9 mouse cellular contexts compared by ENCODE assay signal in the genomic region with DNA sequence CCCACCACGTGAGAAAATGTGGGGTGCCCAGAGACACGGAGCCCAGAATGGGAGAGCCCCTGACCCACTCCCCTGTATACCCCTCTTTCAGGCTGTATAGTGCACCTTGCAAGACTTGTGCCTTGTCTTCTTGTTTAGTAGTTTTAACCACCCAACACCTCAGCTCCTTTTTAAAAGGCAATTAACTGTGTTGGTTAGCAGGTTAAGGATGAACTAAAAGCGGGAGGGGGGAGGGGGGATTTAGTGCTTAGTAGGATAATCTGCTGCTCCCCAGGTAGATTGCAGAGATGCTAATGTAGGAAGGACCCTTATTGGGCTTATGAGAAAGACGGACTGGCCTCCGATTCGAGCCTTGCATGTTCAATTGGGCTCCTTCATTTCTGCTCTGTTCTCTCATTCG. TPM values are rescaled to one million over a fixed set of nuclear protein-coding genes. Genes with fewer than 3 reads are reported as not detected.
DNase-seq lines count a peak whose midpoint lies in the region; ATAC-seq and TF ChIP-seq lines count a peak whose summit lies in the region.
"Had no signal": no experiment of that assay in that cellular context is flagged by ENCODE, and none has a peak within 500 bp of the region (broad histone marks: within the 10 kb centered on the region; RNA-seq: fewer than 3 reads in every experiment).

No protein-coding gene starts in this region.

- no peaks in the 10 kb centered on the region for H3K9me3 ChIP-seq in forebrain, embryonic 13.5 days (replicated peaks)
- H3K9me3 ChIP-seq in limb, embryonic 12.5 days, result no peaks in the 10 kb centered on the region
- no peaks in the 10 kb centered on the region for H3K9me3 ChIP-seq in stomach, embryonic 14.5 days (ENCODE audit: control insufficient read depth, low read depth, low read length)

- intact Hi-C loops in left cerebral cortex, postnatal 4 days (cut with DNase I), result loop anchor here (5.0 kb wide), 2 partner anchors 629 to 699 kb away; no protein-coding TSS in a partner anchor

- H3K27ac ChIP-seq in layer of hippocampus, adult 2 months, result peak overlapping the region; percentile 83
- H3K27ac ChIP-seq in forebrain, embryonic 13.5 days, result no peak overlapping the region
- no peak overlapping the region for H3K27ac ChIP-seq in limb, embryonic 12.5 days
- H3K27ac ChIP-seq in stomach, embryonic 14.5 days (ENCODE audit: low read length), result no peak overlapping the region

- peak overlapping the region; percentile 58 for H3K4me3 ChIP-seq in layer of hippocampus, adult 2 months
- peak overlapping the region; percentile 43 for H3K4me3 ChIP-seq in forebrain, embryonic 13.5 days
- H3K4me3 ChIP-seq in limb, embryonic 12.5 days (replicated peaks), result peak overlapping the region; percentile 37; the same call in 1 of the 2 replicates
- H3K4me3 ChIP-seq in stomach, embryonic 14.5 days (ENCODE audit: low read depth, low read length), result peak overlapping the region; percentile 26

- H3K4me2 ChIP-seq in forebrain, embryonic 13.5 days, result peak overlapping the region; percentile 64
- H3K4me2 ChIP-seq in limb, embryonic 12.5 days, result peak overlapping the region; percentile 60
- peak overlapping the region; percentile 56 for H3K4me2 ChIP-seq in stomach, embryonic 14.5 days (replicated peaks; ENCODE audit: low read depth, low read length)

- no peak for TF ChIP-seq CTCF in layer of hippocampus, adult 2 months (conservative IDR thresholded peaks at IDR 0.05)

- no peak for DNase-seq in layer of hippocampus, adult 2 months (ENCODE audit: low spot score in 2 of 2)
- no peak for DNase-seq in layer of hippocampus, adult 11-12 months (ENCODE audit: low spot score)
- no peak for DNase-seq in left cerebral cortex, postnatal 4 days
- no peak for DNase-seq in cerebellum, postnatal 10 days
- DNase-seq: lung, adult 18-20 months had no signal

- H3K9ac ChIP-seq in forebrain, embryonic 13.5 days, result no peak overlapping the region
- H3K9ac ChIP-seq in limb, embryonic 12.5 days (replicated peaks), result no peak overlapping the region
- H3K9ac ChIP-seq in stomach, embryonic 14.5 days (replicated peaks; ENCODE audit: low read depth, low read length), result no peak overlapping the region

- under 1% methylated on average over 7 of the region's 7 CpGs for WGBS in forebrain, embryonic 13.5 days
- 11% methylated on average over 7 of the region's 7 CpGs for WGBS in limb, embryonic 12.5 days
- 11% methylated on average over 7 of the region's 7 CpGs for WGBS in stomach, embryonic 14.5 days

- ATAC-seq in forebrain, embryonic 13.5 days, result peak; percentile 22; the same call in 1 of the 2 replicates
- ATAC-seq in limb, embryonic 12.5 days (ENCODE audit: insufficient number of reproducible peaks, insufficient read depth, low FRiP score, low TSS enrichment, low read depth), result no peak
- ATAC-seq in stomach, embryonic 14.5 days (ENCODE audit: insufficient number of reproducible peaks, insufficient read depth, low FRiP score, low read depth), result no peak

- H3K27me3 ChIP-seq in forebrain, embryonic 13.5 days, result peaks cover 40% of the 10 kb centered on the region
- H3K27me3 ChIP-seq in limb, embryonic 12.5 days, result peaks cover 39% of the 10 kb centered on the region
- peaks cover 14% of the 10 kb centered on the region; the same call in 1 of the 2 replicates for H3K27me3 ChIP-seq in stomach, embryonic 14.5 days (ENCODE audit: control insufficient read depth, insufficient read depth, low read length)

- H3K4me1 ChIP-seq in forebrain, embryonic 13.5 days, result peaks cover 12% of the 10 kb centered on the region; the same call in 1 of the 2 replicates
- H3K4me1 ChIP-seq in limb, embryonic 12.5 days (replicated peaks), result no peaks in the 10 kb centered on the region
- no peaks in the 10 kb centered on the region; the same call in 1 of the 2 replicates for H3K4me1 ChIP-seq in stomach, embryonic 14.5 days (ENCODE audit: control insufficient read depth, insufficient read depth, low read length)

- H3K36me3 ChIP-seq in forebrain, embryonic 13.5 days (ENCODE audit: poor library complexity, severe bottlenecking), result no peaks in the 10 kb centered on the region
- no peaks in the 10 kb centered on the region for H3K36me3 ChIP-seq in limb, embryonic 12.5 days
- no peaks in the 10 kb centered on the region for H3K36me3 ChIP-seq in stomach, embryonic 14.5 days (ENCODE audit: control insufficient read depth, insufficient read depth, low read length)

RNA-seq across cellular contexts. Expression of a gene that starts 1.0 kb away (rescaled TPM):
- 10 to 100 TPM; 28.9 to 30.6 TPM for total RNA-seq in layer of hippocampus, adult 2 months (2021)
- 1.4 and 1.8 TPM in 2 replicates for polyA plus RNA-seq in forebrain, embryonic 13.5 days (2015; fragmentation: Nextera tagmentation; extraction: Ambion mirVana)
- 1.2 and 1.9 TPM in 2 replicates for polyA plus RNA-seq in limb, embryonic 12.5 days (2016; fragmentation: Nextera tagmentation; extraction: Ambion mirVana)
- polyA plus RNA-seq in stomach, embryonic 14.5 days (2014; fragmentation: Nextera tagmentation; extraction: Ambion mirVana), result 1.4 and 2.1 TPM in 2 replicates
- total RNA-seq in left cerebral cortex, postnatal 4 days (2021), result 10 to 100 TPM; 32.1 to 33.6 TPM

RNA-seq across cellular contexts. Expression of a gene that starts 10.1 kb away (rescaled TPM):
- total RNA-seq in layer of hippocampus, adult 2 months (2021), result 10 to 100 TPM; 10.1 to 10.9 TPM
- 0.23 TPM in 1 of 2 replicates, not detected in the other for polyA plus RNA-seq in forebrain, embryonic 13.5 days (2015; fragmentation: Nextera tagmentation; extraction: Ambion mirVana)
- polyA plus RNA-seq in limb, embryonic 12.5 days (2016; fragmentation: Nextera tagmentation; extraction: Ambion mirVana), result not detected in 2 replicates
- polyA plus RNA-seq in stomach, embryonic 14.5 days (2014; fragmentation: Nextera tagmentation; extraction: Ambion mirVana), result 0.14 TPM in 1 of 2 replicates, not detected in the other
- total RNA-seq in left cerebral cortex, postnatal 4 days (2021), result 1 to 10 TPM; 1.9 to 3.1 TPM
- polyA plus RNA-seq: gonadal fat pad, adult 2 months had no signal
